Mouse (Mus musculus): ENCODE data around the gene Faap100.

Gene Faap100

GRCm38 (mm10) chr11:120320156-120320555 is 58.4 kb downstream of the Faap100 start:
- no peak for DNase-seq (ENCODE audit: low read depth, low spot score)

DNA sequence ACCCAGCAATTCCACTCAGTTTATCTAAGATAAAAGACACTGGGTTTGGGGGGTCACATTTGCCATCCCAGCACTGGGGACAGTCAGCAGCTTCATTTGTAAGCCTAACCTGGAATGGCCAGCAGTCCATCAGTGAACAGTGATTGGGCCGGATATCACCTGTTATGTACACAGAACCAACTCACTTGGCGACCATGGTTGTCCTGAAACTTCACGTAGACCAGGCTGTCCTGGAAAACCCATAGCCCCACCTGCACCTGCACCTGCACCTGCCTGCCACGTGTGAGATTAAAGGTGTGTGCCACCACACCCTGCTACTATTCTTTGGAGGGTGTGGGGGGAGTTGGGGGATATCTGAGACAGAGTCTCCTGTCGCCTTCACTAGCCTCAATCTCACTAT is 59.3 kb downstream of the Faap100 start:
- DNase-seq (ENCODE audit: low read depth, low spot score), result no peak

All from A20 (cell line).